Mouse (Mus musculus): ENCODE data around the gene Mettl21e. TPM values are rescaled to one million over a fixed set of nuclear protein-coding genes. Genes with fewer than 3 reads are reported as not detected.

The Mettl21e gene
- polyA plus RNA-seq, 1 experiment from 2014 or later, result not detected

GRCm38 (mm10) chr1:44216352-44217116 lies 2.2 kb downstream of the Mettl21e start:
- 81% methylated on average over 2 of the region's 2 CpGs for WGBS
- no peaks in the 10 kb centered on the region for H3K4me1 ChIP-seq (ENCODE audit: control insufficient read depth, insufficient read depth, low read length)

GRCm38 (mm10) chr1:44214443-44214842 lies 4.3 kb downstream of the Mettl21e start:
- Histone ChIP-seq H3K4me2 (ENCODE audit: low read depth, low read length) (no peak overlapping the region), H3K36me3 (replicated peaks; ENCODE audit: control insufficient read depth, insufficient read depth, low read depth, low read length) (no peaks in the 10 kb centered on the region), H3K4me3 (ENCODE audit: low read depth, low read length) (no peak overlapping the region), H3K9ac (replicated peaks; ENCODE audit: low read length) (no peak overlapping the region), H3K4me1 (ENCODE audit: control insufficient read depth, insufficient read depth, low read length) (no peaks in the 10 kb centered on the region), H3K27ac (replicated peaks; ENCODE audit: low read depth, low read length) (no peak overlapping the region), H3K27me3 (ENCODE audit: control insufficient read depth, insufficient read depth, low read length) (no peaks in the 10 kb centered on the region), H3K9me3 (replicated peaks; ENCODE audit: control insufficient read depth, low read length) (no peaks in the 10 kb centered on the region)
- ATAC-seq (replicated peaks; ENCODE audit: insufficient number of reproducible peaks, low FRiP score, low TSS enrichment, low read depth) (no peak), DNase-seq (ENCODE audit: low spot score) (no peak)
- WGBS, result 55% methylated on average over 2 of the region's 2 CpGs

More at GRCm38 (mm10) chr1:44216352-44217116, 2.2 kb downstream of the Mettl21e start:
- Histone ChIP-seq H3K27me3 (ENCODE audit: control insufficient read depth, insufficient read depth, low read length) (no peaks in the 10 kb centered on the region), H3K27ac (replicated peaks; ENCODE audit: low read depth, low read length) (no peak overlapping the region), H3K9ac (replicated peaks; ENCODE audit: low read length) (no peak overlapping the region), H3K4me2 (ENCODE audit: low read depth, low read length) (no peak overlapping the region), H3K4me3 (ENCODE audit: low read depth, low read length) (no peak overlapping the region), H3K9me3 (replicated peaks; ENCODE audit: control insufficient read depth, low read length) (no peaks in the 10 kb centered on the region), H3K36me3 (replicated peaks; ENCODE audit: control insufficient read depth, insufficient read depth, low read depth, low read length) (no peaks in the 10 kb centered on the region)
- no peak for ATAC-seq (replicated peaks; ENCODE audit: insufficient number of reproducible peaks, low FRiP score, low TSS enrichment, low read depth)
- no peak for DNase-seq (ENCODE audit: low spot score)

- H3K27ac ChIP-seq (replicated peaks; ENCODE audit: low read depth, low read length), result no peak overlapping the region
- H3K27me3 ChIP-seq (ENCODE audit: control insufficient read depth, insufficient read depth, low read length), result no peaks in the 10 kb centered on the region
- no peak overlapping the region for H3K4me3 ChIP-seq (ENCODE audit: low read depth, low read length)
- no peak for ATAC-seq (replicated peaks; ENCODE audit: insufficient number of reproducible peaks, low FRiP score, low TSS enrichment, low read depth)
- WGBS, result 90% methylated on average over 15 of the region's 15 CpGs
- H3K9me3 ChIP-seq (replicated peaks; ENCODE audit: control insufficient read depth, low read length), result no peaks in the 10 kb centered on the region
- no peak overlapping the region for H3K9ac ChIP-seq (replicated peaks; ENCODE audit: low read length)
- H3K4me2 ChIP-seq (ENCODE audit: low read depth, low read length), result no peak overlapping the region
- H3K36me3 ChIP-seq (replicated peaks; ENCODE audit: control insufficient read depth, insufficient read depth, low read depth, low read length), result no peaks in the 10 kb centered on the region
- no peaks in the 10 kb centered on the region; the same call in 1 of the 2 replicates for H3K4me1 ChIP-seq (ENCODE audit: control insufficient read depth, insufficient read depth, low read length)
- no peak for DNase-seq (ENCODE audit: low spot score)
Measured at GRCm38 (mm10) chr1:44202876-44203275, 15.9 kb downstream of the Mettl21e start.

GRCm38 (mm10) chr1:44198273-44199171 lies 20.2 kb downstream of the Mettl21e start:
- peak overlapping the region; percentile 91 for H3K4me2 ChIP-seq (ENCODE audit: low read depth, low read length)
- H3K9ac ChIP-seq (replicated peaks; ENCODE audit: low read length), result peak overlapping the region; percentile 37
- H3K27me3 ChIP-seq (ENCODE audit: control insufficient read depth, insufficient read depth, low read length), result no peaks in the 10 kb centered on the region
- H3K9me3 ChIP-seq (replicated peaks; ENCODE audit: control insufficient read depth, low read length), result no peaks in the 10 kb centered on the region
- peak overlapping the region; percentile 38 for H3K4me3 ChIP-seq (ENCODE audit: low read depth, low read length)
- DNase-seq (ENCODE audit: low spot score) (peak; percentile 18), ATAC-seq (replicated peaks; ENCODE audit: insufficient number of reproducible peaks, low FRiP score, low TSS enrichment, low read depth) (peak; percentile 61; the same call in 1 of the 2 replicates)
- 14% methylated on average over 47 of the region's 47 CpGs for WGBS
- no peak overlapping the region for H3K27ac ChIP-seq (replicated peaks; ENCODE audit: low read depth, low read length)
- H3K36me3 ChIP-seq (replicated peaks; ENCODE audit: control insufficient read depth, insufficient read depth, low read depth, low read length), result no peaks in the 10 kb centered on the region
- H3K4me1 ChIP-seq (ENCODE audit: control insufficient read depth, insufficient read depth, low read length), result no peaks in the 10 kb centered on the region; the same call in 1 of the 2 replicates

- ATAC-seq (replicated peaks; ENCODE audit: insufficient number of reproducible peaks, low FRiP score, low TSS enrichment, low read depth), result no peak
- Histone ChIP-seq H3K27me3 (ENCODE audit: control insufficient read depth, insufficient read depth, low read length) (no peaks in the 10 kb centered on the region), H3K36me3 (replicated peaks; ENCODE audit: control insufficient read depth, insufficient read depth, low read depth, low read length) (no peaks in the 10 kb centered on the region), H3K27ac (replicated peaks; ENCODE audit: low read depth, low read length) (no peak overlapping the region), H3K9me3 (replicated peaks; ENCODE audit: control insufficient read depth, low read length) (no peaks in the 10 kb centered on the region), H3K9ac (replicated peaks; ENCODE audit: low read length) (no peak overlapping the region), H3K4me3 (ENCODE audit: low read depth, low read length) (no peak overlapping the region), H3K4me1 (ENCODE audit: control insufficient read depth, insufficient read depth, low read length) (no peaks in the 10 kb centered on the region), H3K4me2 (ENCODE audit: low read depth, low read length) (no peak overlapping the region)
- DNase-seq (ENCODE audit: low spot score), result no peak
Measured at GRCm38 (mm10) chr1:44186396-44186795, 32.4 kb downstream of the Mettl21e start.

- Histone ChIP-seq H3K9ac (replicated peaks; ENCODE audit: low read length) (no peak overlapping the region), H3K36me3 (replicated peaks; ENCODE audit: control insufficient read depth, insufficient read depth, low read depth, low read length) (no peaks in the 10 kb centered on the region; the same call in none of the 2 replicates), H3K27me3 (ENCODE audit: control insufficient read depth, insufficient read depth, low read length) (no peaks in the 10 kb centered on the region), H3K4me1 (ENCODE audit: control insufficient read depth, insufficient read depth, low read length) (no peaks in the 10 kb centered on the region), H3K4me2 (ENCODE audit: low read depth, low read length) (no peak overlapping the region), H3K27ac (replicated peaks; ENCODE audit: low read depth, low read length) (no peak overlapping the region), H3K4me3 (ENCODE audit: low read depth, low read length) (no peak overlapping the region), H3K9me3 (replicated peaks; ENCODE audit: control insufficient read depth, low read length) (no peaks in the 10 kb centered on the region)
- 93% methylated on average over 5 of the region's 5 CpGs for WGBS
- no peak for DNase-seq (ENCODE audit: low spot score)
- no peak for ATAC-seq (replicated peaks; ENCODE audit: insufficient number of reproducible peaks, low FRiP score, low TSS enrichment, low read depth)
Measured at GRCm38 (mm10) chr1:44178086-44178485, 40.7 kb downstream of the Mettl21e start.

GRCm38 (mm10) chr1:44173903-44174302 lies 44.9 kb downstream of the Mettl21e start:
- no peaks in the 10 kb centered on the region for H3K27me3 ChIP-seq (ENCODE audit: control insufficient read depth, insufficient read depth, low read length)
- no peak overlapping the region for H3K9ac ChIP-seq (replicated peaks; ENCODE audit: low read length)
- H3K36me3 ChIP-seq (replicated peaks; ENCODE audit: control insufficient read depth, insufficient read depth, low read depth, low read length), result peaks cover 3% of the 10 kb centered on the region
- H3K4me3 ChIP-seq (ENCODE audit: low read depth, low read length), result no peak overlapping the region
- WGBS, result 87% methylated on average over 8 of the region's 8 CpGs
- no peak overlapping the region for H3K4me2 ChIP-seq (ENCODE audit: low read depth, low read length)
- no peaks in the 10 kb centered on the region for H3K9me3 ChIP-seq (replicated peaks; ENCODE audit: control insufficient read depth, low read length)
- DNase-seq (ENCODE audit: low spot score) (peak; percentile 8), ATAC-seq (replicated peaks; ENCODE audit: insufficient number of reproducible peaks, low FRiP score, low TSS enrichment, low read depth) (no peak; the same call in 1 of the 2 replicates)
- no peak overlapping the region for H3K27ac ChIP-seq (replicated peaks; ENCODE audit: low read depth, low read length)
- H3K4me1 ChIP-seq (ENCODE audit: control insufficient read depth, insufficient read depth, low read length), result no peaks in the 10 kb centered on the region

GRCm38 (mm10) chr1:44172656-44173055 lies 46.1 kb downstream of the Mettl21e start:
- 92% methylated on average over 4 of the region's 4 CpGs for WGBS
- peaks cover 5% of the 10 kb centered on the region for H3K36me3 ChIP-seq (replicated peaks; ENCODE audit: control insufficient read depth, insufficient read depth, low read depth, low read length)
- H3K27me3 ChIP-seq (ENCODE audit: control insufficient read depth, insufficient read depth, low read length), result no peaks in the 10 kb centered on the region
- no peak for DNase-seq (ENCODE audit: low spot score)
- no peak overlapping the region for H3K4me3 ChIP-seq (ENCODE audit: low read depth, low read length)
- no peaks in the 10 kb centered on the region for H3K4me1 ChIP-seq (ENCODE audit: control insufficient read depth, insufficient read depth, low read length)
- no peaks in the 10 kb centered on the region for H3K9me3 ChIP-seq (replicated peaks; ENCODE audit: control insufficient read depth, low read length)
- H3K27ac ChIP-seq (replicated peaks; ENCODE audit: low read depth, low read length), result no peak overlapping the region
- no peak overlapping the region for H3K4me2 ChIP-seq (ENCODE audit: low read depth, low read length)
- ATAC-seq (replicated peaks; ENCODE audit: insufficient number of reproducible peaks, low FRiP score, low TSS enrichment, low read depth), result no peak
- H3K9ac ChIP-seq (replicated peaks; ENCODE audit: low read length), result no peak overlapping the region

All from embryonic facial prominence, embryonic 11.5 days (tissue).